Mouse (Mus musculus) thymus, adult 2 months (tissue): ENCODE results near the gene Gm30191.

Source experiments
- CTCF ChIP-seq: fragments of 200-500 bp; IDR thresholded peaks from 2 replicates; pipeline ENCODE4 v1.5.1; 2012; ENCODE audit warnings: mild to moderate bottlenecking, control low read depth, low read length, moderate library complexity, borderline replicate concordance; ENCODE audit not compliant: control insufficient read depth, poor library complexity, insufficient read depth; ENCODE audit errors: extremely low read depth
- POLR2A ChIP-seq: fragments of 200-500 bp; IDR thresholded peaks from 2 replicates; pipeline ENCODE4 v1.6.1; 2012; ENCODE audit warnings: mild to moderate bottlenecking, low read length, control low read depth, moderate library complexity; ENCODE audit not compliant: control insufficient read depth, poor library complexity, insufficient read depth; ENCODE audit errors: extremely low read depth

DNA sequence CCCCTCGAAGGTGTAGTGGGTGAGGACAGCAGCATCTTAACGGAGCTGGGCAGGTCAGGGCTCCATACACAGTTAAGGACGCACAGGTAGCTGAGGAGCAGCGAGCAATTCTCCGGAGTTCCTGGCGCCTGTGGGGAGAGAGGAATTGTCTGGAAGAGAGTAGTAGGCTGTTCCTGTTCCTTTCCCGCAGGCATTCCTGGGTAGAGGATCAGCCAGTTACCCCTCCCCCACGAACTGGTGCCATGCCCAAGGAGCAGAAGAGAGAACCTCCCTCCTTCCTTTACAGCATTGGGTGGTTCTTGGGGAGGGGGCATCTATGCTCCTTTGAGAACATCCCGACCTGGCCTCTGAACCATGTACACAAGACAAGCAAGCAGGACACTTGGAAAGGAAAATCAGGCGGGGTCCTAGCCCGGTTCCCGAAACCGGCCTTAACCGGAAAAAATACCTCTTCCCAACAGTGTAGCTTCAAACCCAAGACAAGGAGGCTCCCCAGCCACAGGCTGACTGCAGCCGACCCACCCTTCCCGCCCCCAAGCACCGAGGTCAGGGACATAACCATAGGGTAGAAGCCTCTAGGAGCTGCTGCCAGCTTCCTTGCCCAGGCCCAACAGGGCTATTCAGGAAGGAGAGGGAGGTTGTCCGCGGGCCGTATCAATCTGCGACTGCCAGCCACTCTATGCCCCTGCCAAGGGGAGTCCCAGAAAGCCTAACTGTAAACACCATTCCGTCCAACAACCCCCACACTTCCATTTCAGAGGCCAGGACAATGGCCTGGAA lies 5.6 kb downstream of the Gm30191 start:
- TF ChIP-seq CTCF (no peak), POLR2A (no peak)
